Mouse (Mus musculus) ES-Bruce4 (cell line): ENCODE results near the gene Sh2d2a. TPM values are rescaled to one million over a fixed set of nuclear protein-coding genes. Genes with fewer than 3 reads are reported as not detected.
"Not testable (repeated sequence)": the region's sequence is repeated elsewhere in the genome, so short reads cannot be mapped to it uniquely, and the experiment has no call there.

ENCODE experiments used
- H3K27ac ChIP-seq: 2 replicates; pipeline ENCODE4 v1.5.1; 2012; ENCODE audit warnings: low read length, inconsistent platforms; ENCODE audit not compliant: insufficient read depth
- H3K27me3 ChIP-seq: 2 replicates; pipeline ENCODE4 v1.6.1; 2012; ENCODE audit warnings: mild to moderate bottlenecking, low read length, inconsistent platforms; ENCODE audit not compliant: control insufficient read depth, poor library complexity, insufficient read depth, severe bottlenecking
- H3K36me3 ChIP-seq: 2 replicates; pipeline ENCODE4 v1.6.1; 2012; ENCODE audit warnings: inconsistent platforms, mild to moderate bottlenecking, low read length, moderate library complexity; ENCODE audit not compliant: control insufficient read depth, poor library complexity, insufficient read depth, severe bottlenecking
- H3K4me1 ChIP-seq: one replicate; pipeline ENCODE4 v1.8.1; 2011; ENCODE audit warnings: low read length; ENCODE audit not compliant: control insufficient read depth, insufficient read depth
- H3K4me3 ChIP-seq: 2 replicates; pipeline ENCODE4 v1.5.1; 2011; ENCODE audit warnings: low read depth, mild to moderate bottlenecking, low read length
- H3K9ac ChIP-seq: 2 replicates; pipeline ENCODE4 v1.6.1; 2012; ENCODE audit warnings: low read depth, mild to moderate bottlenecking, inconsistent platforms; ENCODE audit not compliant: poor library complexity, severe bottlenecking
- H3K9me3 ChIP-seq: replicated peaks from 2 replicates; pipeline ENCODE4 v1.6.1; 2012; ENCODE audit warnings: mild to moderate bottlenecking, low read length, inconsistent platforms; ENCODE audit not compliant: control insufficient read depth, poor library complexity, insufficient read depth, severe bottlenecking
- CTCF ChIP-seq: IDR thresholded peaks from one replicate; pipeline ENCODE4 v1.8.1; 2011; ENCODE audit warnings: low read depth, low read length
- EP300 ChIP-seq: IDR thresholded peaks from 2 replicates; pipeline ENCODE4 v1.6.1; 2011; ENCODE audit warnings: low read depth, low read length; ENCODE audit not compliant: insufficient read depth
- POLR2A ChIP-seq: IDR thresholded peaks from one replicate; pipeline ENCODE4 v1.8.1; 2011; ENCODE audit warnings: low read length; ENCODE audit not compliant: insufficient read depth
- polyA plus RNA-seq: library from polyadenylated mRNA; stranded (reverse); fragments of >200 nt; gene quantifications from 2 replicates; pipeline ENCODE4 v1.2.4, GENCODE M21; 2011; ENCODE audit warnings: low read depth; ENCODE audit not compliant: missing spikeins, insufficient read depth, insufficient read length

Sh2d2a gene
- polyA plus RNA-seq, 1 experiment = 0.18 TPM

DNA sequence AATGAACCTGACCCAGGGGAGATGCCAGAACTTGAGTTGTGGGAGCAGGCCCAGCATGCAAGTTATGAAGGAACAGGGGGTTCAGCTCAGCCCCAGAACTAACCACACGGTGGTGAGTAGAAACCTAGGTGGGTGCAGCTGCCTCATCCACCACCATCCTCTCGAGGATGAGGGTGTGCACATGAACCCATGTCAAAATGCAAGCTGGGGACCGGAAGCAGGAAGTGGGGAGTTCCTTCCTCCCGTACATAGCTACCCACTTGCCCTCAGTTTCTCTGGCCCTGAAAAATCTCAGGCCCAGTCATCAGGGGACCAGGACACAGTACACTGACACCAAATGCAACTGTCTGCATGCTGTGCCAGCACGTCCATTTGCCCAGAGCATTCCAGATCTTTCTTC is 1.1 kb downstream of the Sh2d2a start:
- no peak for TF ChIP-seq EP300
- no peak for TF ChIP-seq CTCF
- no peak for TF ChIP-seq POLR2A
- H3K36me3 ChIP-seq = no peaks in the 10 kb centered on the region
- no peaks in the 10 kb centered on the region for H3K4me1 ChIP-seq

DNA sequence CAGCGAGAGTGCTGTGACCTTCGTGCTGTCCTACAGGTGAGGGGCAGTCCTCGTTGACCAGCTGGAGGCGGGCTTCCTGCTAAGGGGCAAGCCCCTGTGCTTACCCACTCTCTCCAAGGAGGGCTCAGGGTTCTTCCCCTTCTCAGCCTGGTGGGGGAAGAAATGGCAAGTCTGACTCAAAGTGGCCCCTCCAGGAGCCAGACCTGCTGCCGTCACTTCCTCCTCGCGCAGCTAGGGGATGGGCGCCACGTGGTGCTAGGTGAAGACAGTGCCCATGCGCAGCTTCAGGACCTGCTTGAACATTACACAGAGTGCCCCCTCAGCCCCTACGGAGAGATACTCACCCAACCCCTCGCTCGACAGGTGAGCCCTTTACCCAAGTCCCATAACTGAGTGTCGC is 2.6 kb downstream of the Sh2d2a start:
- H3K4me3 ChIP-seq = no peak overlapping the region
- H3K36me3 ChIP-seq = no peaks in the 10 kb centered on the region
- H3K4me1 ChIP-seq = no peaks in the 10 kb centered on the region
- H3K27me3 ChIP-seq = no peaks in the 10 kb centered on the region
- H3K27ac ChIP-seq = no peak overlapping the region
- no peak for TF ChIP-seq POLR2A
- TF ChIP-seq CTCF = no peak
- TF ChIP-seq EP300 = no peak
- no peak overlapping the region for H3K9ac ChIP-seq
- no peaks in the 10 kb centered on the region for H3K9me3 ChIP-seq

More for the DNA sequence above, 1.1 kb downstream of the Sh2d2a start:
- Histone ChIP-seq H3K27ac (no peak overlapping the region), H3K27me3 (no peaks in the 10 kb centered on the region), H3K9ac (no peak overlapping the region), H3K9me3 (no peaks in the 10 kb centered on the region), H3K4me3 (no peak overlapping the region)

GRCm38 (mm10) chr3:87854795-87855568 is 8.4 kb downstream of the Sh2d2a start:
- H3K27ac ChIP-seq = no peak overlapping the region
- no peak overlapping the region for H3K9ac ChIP-seq
- H3K4me3 ChIP-seq = no peak overlapping the region
- no peaks in the 10 kb centered on the region for H3K27me3 ChIP-seq
- H3K9me3 ChIP-seq = no peaks in the 10 kb centered on the region
- H3K36me3 ChIP-seq = peaks cover 20% of the 10 kb centered on the region
- TF ChIP-seq POLR2A (no peak), EP300 (no peak), CTCF (no peak)
- H3K4me1 ChIP-seq = no peaks in the 10 kb centered on the region

DNA sequence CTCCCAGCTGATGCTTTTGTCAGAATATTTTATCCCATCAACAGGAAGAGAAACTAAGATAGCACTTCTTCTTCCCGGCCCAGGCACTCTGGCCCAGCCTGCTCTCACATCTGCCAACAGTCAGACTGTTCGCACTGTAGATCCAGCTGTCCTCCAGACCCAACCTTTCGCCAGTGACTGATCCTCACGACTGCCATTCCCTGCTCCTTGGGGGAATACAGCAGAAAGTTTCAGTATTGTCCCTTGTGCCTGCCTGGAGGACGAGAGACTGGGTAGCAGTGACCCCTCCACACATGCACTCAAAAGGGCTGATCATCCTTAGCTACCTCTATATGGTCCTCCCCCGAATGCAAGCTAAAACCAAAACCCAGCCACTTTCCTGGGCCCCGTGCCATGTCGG is 9.4 kb downstream of the Sh2d2a start:
- H3K27me3 ChIP-seq = no peaks in the 10 kb centered on the region
- H3K4me3 ChIP-seq = no peak overlapping the region
- no peak overlapping the region for H3K27ac ChIP-seq
- TF ChIP-seq CTCF = no peak
- TF ChIP-seq EP300 = no peak
- no peak for TF ChIP-seq POLR2A
- no peaks in the 10 kb centered on the region for H3K4me1 ChIP-seq
- H3K36me3 ChIP-seq = peaks cover 20% of the 10 kb centered on the region
- no peak overlapping the region for H3K9ac ChIP-seq
- H3K9me3 ChIP-seq = no peaks in the 10 kb centered on the region

GRCm38 (mm10) chr3:87857666-87858065 is 11.1 kb downstream of the Sh2d2a start:
- no peak overlapping the region for H3K27ac ChIP-seq
- H3K27me3 ChIP-seq = no peaks in the 10 kb centered on the region
- no peak overlapping the region for H3K4me3 ChIP-seq
- no peak overlapping the region for H3K9ac ChIP-seq
- no peaks in the 10 kb centered on the region for H3K9me3 ChIP-seq
- no peaks in the 10 kb centered on the region for H3K4me1 ChIP-seq
- TF ChIP-seq CTCF (no peak), EP300 (no peak), POLR2A (no peak)
- H3K36me3 ChIP-seq = peaks cover 33% of the 10 kb centered on the region

DNA sequence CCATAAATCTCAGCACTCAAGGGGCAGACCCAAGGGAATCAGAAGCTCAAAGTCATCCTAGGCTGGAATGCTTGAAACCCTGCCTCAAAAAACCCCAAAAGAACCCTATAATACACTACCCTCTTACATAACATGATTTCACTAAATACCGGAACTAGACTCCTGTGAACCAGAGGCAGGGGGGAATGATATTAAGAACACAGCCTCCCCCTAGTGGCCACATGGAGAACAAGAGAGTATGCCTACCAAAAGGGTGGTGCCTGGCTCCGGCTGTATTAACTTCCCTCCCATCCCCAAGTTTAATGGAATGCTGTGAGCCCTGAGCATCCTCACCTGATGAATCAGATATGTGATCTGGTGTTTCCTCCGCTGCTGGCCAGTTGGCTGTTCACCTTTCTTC is 13.3 kb downstream of the Sh2d2a start:
- H3K36me3 ChIP-seq = peaks cover 43% of the 10 kb centered on the region
- no peak overlapping the region for H3K9ac ChIP-seq
- H3K27ac ChIP-seq = no peak overlapping the region
- TF ChIP-seq EP300 = no peak
- no peak for TF ChIP-seq POLR2A
- TF ChIP-seq CTCF = peak; percentile 61
- H3K9me3 ChIP-seq = no peaks in the 10 kb centered on the region
- no peaks in the 10 kb centered on the region for H3K4me1 ChIP-seq
- no peak overlapping the region for H3K4me3 ChIP-seq
- no peaks in the 10 kb centered on the region for H3K27me3 ChIP-seq

GRCm38 (mm10) chr3:87864111-87864510 is 17.6 kb downstream of the Sh2d2a start:
- H3K4me1 ChIP-seq, H3K4me3 ChIP-seq, H3K9ac ChIP-seq, H3K27me3 ChIP-seq, H3K9me3 ChIP-seq: not testable (repeated sequence)
- Histone ChIP-seq H3K27ac (0 out of 2 replicates have a peak overlapping the region, but pooled peaks have one; percentile 42), H3K36me3 (peaks cover 59% of the 10 kb centered on the region)
